Mouse (Mus musculus) testis, adult 2 months (tissue): ENCODE measurements around the gene Ranbp10. TPM values are rescaled to one million over a fixed set of nuclear protein-coding genes. Genes with fewer than 3 reads are reported as not detected.

ENCODE experiments used
- H3K27ac ChIP-seq: fragments of 200-500 bp; 2 replicates; pipeline ENCODE4 v1.5.1; 2012; ENCODE audit warnings: low read depth, low read length; ENCODE audit not compliant: control insufficient read depth, insufficient read depth
- H3K27me3 ChIP-seq: fragments of 200-500 bp; 2 replicates; pipeline ENCODE4 v1.6.1; 2012; ENCODE audit warnings: mild to moderate bottlenecking, low read length, moderate library complexity; ENCODE audit not compliant: control insufficient read depth, insufficient read depth
- H3K36me3 ChIP-seq: fragments of 200-500 bp; 2 replicates; pipeline ENCODE4 v1.6.1; 2012; ENCODE audit warnings: mild to moderate bottlenecking, low read length; ENCODE audit not compliant: control insufficient read depth, insufficient read depth
- H3K4me1 ChIP-seq: fragments of 200-500 bp; 2 replicates; pipeline ENCODE4 v1.6.1; 2012; ENCODE audit warnings: low read length; ENCODE audit not compliant: control insufficient read depth, insufficient read depth
- H3K4me3 ChIP-seq: fragments of 200-500 bp; 2 replicates; pipeline ENCODE4 v1.5.1; 2012; ENCODE audit warnings: low read depth, mild to moderate bottlenecking, low read length, moderate library complexity, mixed read lengths; ENCODE audit not compliant: control insufficient read depth
- CTCF ChIP-seq: fragments of 200-500 bp; IDR thresholded peaks from 2 replicates; pipeline ENCODE4 v1.5.1; 2012; ENCODE audit warnings: low read depth, mild to moderate bottlenecking, inconsistent platforms, low read length, moderate library complexity; ENCODE audit not compliant: control insufficient read depth, insufficient read depth, insufficient replicate concordance
- POLR2A ChIP-seq: fragments of 200-500 bp; IDR thresholded peaks from 2 replicates; pipeline ENCODE4 v1.6.1; 2012; ENCODE audit warnings: low read depth, mild to moderate bottlenecking, inconsistent platforms, low read length, moderate library complexity; ENCODE audit not compliant: control insufficient read depth
- polyA plus RNA-seq: library from polyadenylated mRNA; depleted of rRNA; stranded (reverse); fragments of >200 nt; gene quantifications from 2 replicates; pipeline ENCODE4 v1.2.3, GENCODE M21; 2012

Ranbp10 gene
- polyA plus RNA-seq, 1 experiment: 48.4 TPM

GRCm38 (mm10) chr8:105826379-105826778 lies 771 bp downstream of the Ranbp10 start:
- TF ChIP-seq POLR2A (no peak), CTCF (no peak)
- no peaks in the 10 kb centered on the region; the same call in 1 of the 2 replicates for H3K36me3 ChIP-seq
- no peaks in the 10 kb centered on the region for H3K27me3 ChIP-seq
- peak overlapping the region; percentile 91 for H3K4me3 ChIP-seq
- H3K27ac ChIP-seq: peak overlapping the region; percentile 99
- peaks cover 2% of the 10 kb centered on the region; the same call in 1 of the 2 replicates for H3K4me1 ChIP-seq

GRCm38 (mm10) chr8:105825506-105825905 lies 1.6 kb downstream of the Ranbp10 start:
- peak overlapping the region; percentile 91 for H3K4me3 ChIP-seq
- H3K4me1 ChIP-seq: peaks cover 2% of the 10 kb centered on the region; the same call in 1 of the 2 replicates
- H3K36me3 ChIP-seq: no peaks in the 10 kb centered on the region; the same call in 1 of the 2 replicates
- no peaks in the 10 kb centered on the region for H3K27me3 ChIP-seq
- no peak overlapping the region; the same call in 1 of the 2 replicates for H3K27ac ChIP-seq
- TF ChIP-seq POLR2A (no peak), CTCF (no peak)

DNA sequence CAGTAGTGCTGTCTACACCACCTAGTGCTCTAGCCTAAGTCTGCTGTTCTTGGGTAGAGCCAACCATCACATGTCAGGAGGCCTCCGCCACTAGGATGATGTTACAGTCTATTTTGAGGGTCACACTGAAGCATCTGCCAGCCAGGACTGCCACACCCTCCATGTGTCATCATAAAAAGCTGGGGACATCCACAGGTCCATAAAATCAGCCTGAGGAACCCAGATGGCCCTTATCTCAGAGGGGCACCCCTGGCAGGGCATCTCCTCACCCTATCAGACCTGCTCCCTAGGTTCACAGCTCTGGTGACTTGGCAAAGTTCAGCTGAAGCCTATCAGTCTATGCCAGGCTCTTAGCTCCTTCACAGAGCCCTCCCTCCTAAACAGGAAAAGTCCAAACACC lies 6.2 kb downstream of the Ranbp10 start:
- TF ChIP-seq CTCF: no peak
- TF ChIP-seq POLR2A: no peak
- H3K27ac ChIP-seq: no peak overlapping the region
- H3K36me3 ChIP-seq: no peaks in the 10 kb centered on the region; the same call in 1 of the 2 replicates
- no peak overlapping the region for H3K4me3 ChIP-seq
- H3K27me3 ChIP-seq: no peaks in the 10 kb centered on the region
- H3K4me1 ChIP-seq: no peaks in the 10 kb centered on the region

DNA sequence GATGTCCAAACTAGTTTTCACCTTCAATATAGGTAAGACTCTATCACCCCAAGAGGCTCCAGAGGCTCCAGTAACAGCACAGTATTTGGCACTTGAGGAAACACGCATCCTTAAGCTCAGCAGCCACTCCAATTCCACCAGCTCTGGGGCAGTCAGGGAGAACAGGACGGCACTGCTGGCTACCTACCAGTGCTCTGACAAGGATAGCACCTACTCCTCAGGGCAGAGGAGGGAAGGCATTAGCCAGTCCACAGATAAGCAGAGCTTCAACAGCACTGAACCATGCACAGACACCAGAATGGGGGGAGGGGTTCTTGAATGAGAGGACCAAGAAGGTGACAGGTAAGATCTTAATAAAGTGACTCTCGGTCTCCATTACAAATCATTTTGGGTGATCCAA lies 7.5 kb downstream of the Ranbp10 start:
- Histone ChIP-seq H3K27ac (no peak overlapping the region), H3K4me3 (no peak overlapping the region), H3K36me3 (no peaks in the 10 kb centered on the region; the same call in 1 of the 2 replicates), H3K4me1 (no peaks in the 10 kb centered on the region), H3K27me3 (no peaks in the 10 kb centered on the region)
- TF ChIP-seq CTCF (no peak), POLR2A (no peak)

DNA sequence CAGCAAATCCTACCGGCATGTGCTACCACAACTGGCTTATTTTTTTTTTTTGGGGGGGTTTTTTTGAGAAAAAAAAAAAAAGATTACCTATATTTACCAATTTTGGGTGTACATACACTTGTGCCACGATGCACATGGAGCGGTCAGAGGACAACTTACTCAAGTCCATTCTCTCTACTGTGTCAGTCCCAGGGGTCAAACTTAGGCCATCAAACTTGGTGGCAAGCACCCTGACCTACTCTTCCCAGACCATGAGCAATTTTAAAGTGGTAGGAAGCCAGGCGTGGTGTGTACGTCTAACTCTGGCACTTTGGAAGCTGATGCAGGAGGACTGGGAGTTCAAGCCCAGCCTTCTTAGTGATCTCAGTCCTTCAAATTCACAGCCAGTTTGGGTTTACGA lies 13.9 kb downstream of the Ranbp10 start:
- Histone ChIP-seq H3K27me3 (no peaks in the 10 kb centered on the region), H3K4me3 (no peak overlapping the region), H3K27ac (no peak overlapping the region), H3K36me3 (no peaks in the 10 kb centered on the region), H3K4me1 (no peaks in the 10 kb centered on the region)
- no peak for TF ChIP-seq POLR2A
- TF ChIP-seq CTCF: no peak

- Histone ChIP-seq H3K4me1 (no peaks in the 10 kb centered on the region), H3K27me3 (no peaks in the 10 kb centered on the region), H3K36me3 (no peaks in the 10 kb centered on the region), H3K27ac (no peak overlapping the region), H3K4me3 (no peak overlapping the region)
- no peak for TF ChIP-seq POLR2A
- TF ChIP-seq CTCF: no peak
Measured at GRCm38 (mm10) chr8:105812511-105812910, 14.6 kb downstream of the Ranbp10 start.

DNA sequence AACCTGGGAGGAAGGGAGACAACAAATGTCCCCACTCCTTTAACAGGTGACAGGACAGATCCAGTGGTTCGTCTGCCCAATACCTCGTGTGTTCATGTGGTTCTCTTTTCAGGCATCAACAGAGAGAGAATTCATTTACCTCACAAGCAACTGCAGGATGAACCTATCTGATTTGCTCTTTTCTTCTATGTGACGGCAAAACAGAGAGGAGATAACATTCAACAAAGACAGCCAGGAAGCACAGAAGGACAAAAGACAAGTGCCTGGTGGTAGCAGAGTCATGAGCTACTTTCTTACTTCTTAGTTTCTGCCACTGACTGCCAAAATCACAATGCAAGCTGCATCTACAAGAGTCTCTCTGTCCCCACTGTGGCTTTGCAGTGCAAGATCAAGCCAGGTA lies 15.6 kb downstream of the Ranbp10 start:
- Histone ChIP-seq H3K4me3 (no peak overlapping the region), H3K36me3 (no peaks in the 10 kb centered on the region), H3K4me1 (no peaks in the 10 kb centered on the region), H3K27ac (no peak overlapping the region), H3K27me3 (no peaks in the 10 kb centered on the region)
- TF ChIP-seq CTCF: no peak
- TF ChIP-seq POLR2A: no peak

DNA sequence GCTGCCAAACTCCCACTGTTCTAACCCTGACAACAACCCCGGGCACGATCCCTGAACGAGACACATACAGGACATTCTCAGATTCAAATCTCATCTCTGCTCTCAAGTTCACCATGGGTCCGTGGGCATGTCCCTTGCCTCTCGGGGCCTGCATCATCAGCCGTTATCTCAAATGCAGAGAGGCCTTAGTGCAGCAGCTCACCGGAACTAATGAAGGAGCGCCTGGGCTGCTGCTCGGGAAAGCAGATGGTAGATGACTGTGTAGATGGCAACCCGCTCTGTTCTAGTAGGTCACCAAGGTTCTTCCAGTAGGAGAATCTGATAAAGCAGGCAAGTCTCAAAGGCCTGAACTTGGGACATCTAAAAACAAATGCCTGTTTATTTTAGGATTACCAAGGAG lies 16.1 kb downstream of the Ranbp10 start:
- TF ChIP-seq CTCF: no peak
- no peak for TF ChIP-seq POLR2A
- H3K27me3 ChIP-seq: no peaks in the 10 kb centered on the region

More for the DNA sequence above, 16.1 kb downstream of the Ranbp10 start:
- H3K4me1 ChIP-seq: no peaks in the 10 kb centered on the region
- H3K36me3 ChIP-seq: no peaks in the 10 kb centered on the region
- peak overlapping the region; percentile 10; the same call in 1 of the 2 replicates for H3K27ac ChIP-seq
- H3K4me3 ChIP-seq: no peak overlapping the region
